Mouse (Mus musculus): ENCODE results near the gene Pltp.

DNA sequence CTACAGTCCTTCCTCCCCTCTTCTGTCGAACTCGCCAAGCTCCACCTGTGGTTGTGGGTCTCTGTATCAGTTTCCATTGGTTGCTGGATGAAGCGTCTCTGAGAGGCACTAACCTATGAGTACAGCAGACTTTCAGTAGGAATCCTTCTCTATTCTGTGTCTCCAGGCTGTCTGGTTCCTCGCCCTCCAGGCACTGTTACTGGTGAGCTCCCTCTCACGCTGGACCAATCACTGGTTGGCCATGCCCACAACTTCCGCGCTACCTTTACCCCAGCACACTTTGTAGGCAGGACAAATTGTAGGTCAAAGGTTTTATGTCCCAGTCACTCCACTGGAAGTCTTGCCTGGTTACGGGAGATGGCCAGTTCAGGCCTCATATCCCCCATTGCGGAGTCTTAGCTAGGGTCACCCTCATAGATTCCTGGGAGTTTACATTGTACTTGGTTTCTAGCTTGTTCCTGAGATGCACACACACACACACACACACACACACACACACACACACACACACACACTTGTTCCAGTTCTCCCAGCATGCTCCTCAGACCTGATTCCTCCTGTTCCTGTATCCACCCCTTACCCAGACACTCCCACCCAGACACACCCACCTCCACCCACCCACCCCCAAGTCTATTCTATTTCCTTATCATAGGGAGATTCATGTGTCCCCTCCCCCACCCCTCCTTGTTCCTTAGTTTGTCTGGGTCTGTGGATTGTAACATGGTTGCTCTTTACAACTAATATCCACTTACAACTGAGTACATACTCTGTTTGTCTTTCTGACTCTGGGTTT is 2.3 kb upstream of the Pltp start:
- TF ChIP-seq CTCF (IDR thresholded peaks at IDR 0.05; ENCODE audit: extremely low read depth, insufficient read depth, insufficient read length, insufficient replicate concordance) (no peak), POLR2A (IDR thresholded peaks at IDR 0.05; ENCODE audit: low read depth, low read length) (no peak)

All from spleen, adult 2 months (tissue).